Mouse (Mus musculus) ES-E14 (cell line): Measurements from ENCODE around the gene Gm21761.
"Not testable (repeated sequence)": the region's sequence is repeated elsewhere in the genome, so short reads cannot be mapped to it uniquely, and the experiment has no call there.

ENCODE experiments used
- CHD2 ChIP-seq: IDR thresholded peaks from 2 replicates; pipeline ENCODE4 v1.6.1; 2014; ENCODE audit warnings: mild to moderate bottlenecking, low read depth, low read length, inconsistent platforms
- HCFC1 ChIP-seq: IDR thresholded peaks from 2 replicates; pipeline ENCODE4 v1.6.1; 2012; ENCODE audit warnings: low read length, inconsistent platforms, borderline replicate concordance; ENCODE audit not compliant: insufficient read depth
- ZNF384 ChIP-seq: IDR thresholded peaks from 2 replicates; pipeline ENCODE4 v1.6.1; 2012; ENCODE audit warnings: low read depth, low read length, inconsistent platforms

DNA sequence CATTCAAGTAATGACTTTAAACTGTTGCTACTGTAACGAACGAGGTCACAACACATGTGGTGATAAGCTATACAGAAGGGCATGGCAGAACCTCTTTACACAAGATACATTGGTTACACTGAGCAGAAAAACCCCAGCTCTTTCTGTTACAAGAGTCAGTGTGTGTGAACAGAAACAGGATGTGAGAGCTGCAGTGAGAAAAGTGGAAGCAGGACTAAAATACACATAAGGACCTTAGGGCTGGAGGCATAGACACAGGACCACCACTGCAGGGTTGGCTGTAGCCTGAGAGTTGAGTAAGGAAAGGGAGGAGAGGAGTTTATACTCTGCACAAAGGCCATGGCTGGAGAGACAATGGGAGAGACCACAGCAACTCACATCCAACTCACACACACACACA, 12.6 kb downstream of the Gm21761 start:
- TF ChIP-seq HCFC1, ZNF384, CHD2: not testable (repeated sequence)
